Mouse (Mus musculus) kidney, postnatal 4 days (tissue): Measurements from ENCODE around the gene Miox.
A peak's percentile ranks its signal among the peaks of the same experiment; 100 is the strongest.

Experiments used
- DNase-seq, 2 experiments: peaks; one replicate each; pipeline ENCODE4 v3.0.0; 2021; ENCODE audit warnings: mixed read lengths in 2 of 2

The Miox gene

GRCm38 (mm10) chr15:89316146-89316545 is 18.1 kb upstream of the Miox start:
- DNase-seq: peak; percentile 50 to 56

- no peak for DNase-seq
Observed at GRCm38 (mm10) chr15:89321264-89321663, 12.9 kb upstream of the Miox start.

GRCm38 (mm10) chr15:89322670-89323522 is 11.3 kb upstream of the Miox start, which contains the start of gene Adm2:
TSS of gene Adm2 (plus strand) at chr15:89322720.
- peak; percentile 37 to 38 for DNase-seq

GRCm38 (mm10) chr15:89323656-89324055 is 10.5 kb upstream of the Miox start:
- DNase-seq: no peak

- peak; percentile 36 to 64 for DNase-seq
Observed at GRCm38 (mm10) chr15:89326441-89326840, 7.8 kb upstream of the Miox start.

GRCm38 (mm10) chr15:89334774-89335537 is 758 bp downstream of the Miox start:
- peak in 1 of 2 experiments; percentile 17 for DNase-seq

GRCm38 (mm10) chr15:89336422-89336821 is 2.2 kb downstream of the Miox start:
- no peak for DNase-seq

GRCm38 (mm10) chr15:89339696-89340095 is 5.5 kb downstream of the Miox start:
- no peak for DNase-seq

GRCm38 (mm10) chr15:89340136-89340535 is 5.9 kb downstream of the Miox start:
- no peak for DNase-seq

GRCm38 (mm10) chr15:89341678-89342077 is 7.5 kb downstream of the Miox start:
- no peak for DNase-seq

GRCm38 (mm10) chr15:89343325-89343724 is 9.1 kb downstream of the Miox start:
- no peak for DNase-seq

- DNase-seq: no peak
Observed at GRCm38 (mm10) chr15:89350447-89350846, 16.2 kb downstream of the Miox start.

- DNase-seq: no peak
Observed at GRCm38 (mm10) chr15:89351302-89351701, 17.1 kb downstream of the Miox start.

- DNase-seq: no peak
Observed at GRCm38 (mm10) chr15:89352054-89352453, 17.9 kb downstream of the Miox start.

- DNase-seq: no peak
Observed at GRCm38 (mm10) chr15:89352795-89353194, 18.6 kb downstream of the Miox start.

- no peak for DNase-seq
Observed at GRCm38 (mm10) chr15:89353837-89354236, 19.6 kb downstream of the Miox start.

GRCm38 (mm10) chr15:89354455-89354854 is 20.3 kb downstream of the Miox start:
- no peak for DNase-seq

- DNase-seq: peak; percentile 98 to 99
Observed at GRCm38 (mm10) chr15:89355241-89356187, 21.3 kb downstream of the Miox start, which contains the start of the genes Lmf2 and Ncaph2. TSS of gene Lmf2 (minus strand) at chr15:89355659. TSS of gene Ncaph2 (plus strand) at chr15:89355719.

GRCm38 (mm10) chr15:89356372-89356771 is 22.2 kb downstream of the Miox start:
- peak; percentile 92 to 95 for DNase-seq

GRCm38 (mm10) chr15:89358784-89359183 is 24.6 kb downstream of the Miox start:
- DNase-seq: no peak

- no peak for DNase-seq
Observed at GRCm38 (mm10) chr15:89363051-89363450, 28.9 kb downstream of the Miox start.

- no peak for DNase-seq
Observed at GRCm38 (mm10) chr15:89365141-89365551, 30.9 kb downstream of the Miox start.
